Mouse (Mus musculus): ENCODE measurements at regions not wholly inside any gene's neighbourhood (a gene's known extent, or its start where the extent isn't known, plus 50 kb on each side); places are given as distances from the start of the nearest gene placed in this dataset.

- TF ChIP-seq EP300 (IDR thresholded peaks at IDR 0.05; ENCODE audit: low read depth) (no peak), CTCF (IDR thresholded peaks at IDR 0.05; ENCODE audit: low read depth) (no peak)
- no peaks in the 10 kb centered on the region for H3K27me3 ChIP-seq (ENCODE audit: control insufficient read depth, insufficient read depth, low read length)
- H3K9me3 ChIP-seq (replicated peaks; ENCODE audit: control insufficient read depth, low read length), result no peaks in the 10 kb centered on the region
- peak overlapping the region; percentile 12 for H3K27ac ChIP-seq (ENCODE audit: low read depth)
- no peak overlapping the region for H3K4me3 ChIP-seq (ENCODE audit: low read depth, low read length)
- H3K9ac ChIP-seq (replicated peaks; ENCODE audit: low read depth, low read length), result no peak overlapping the region
- H3K4me1 ChIP-seq (ENCODE audit: control insufficient read depth, insufficient read depth), result no peaks in the 10 kb centered on the region
- DNase-seq (ENCODE audit: low spot score) (no peak), ATAC-seq (ENCODE audit: insufficient read depth, low read depth) (no peak)
- no peak overlapping the region for H3K4me2 ChIP-seq (ENCODE audit: low read depth, low read length)
- 46% methylated on average over 3 of the region's 3 CpGs for WGBS
- H3K36me3 ChIP-seq (replicated peaks; ENCODE audit: control insufficient read depth, insufficient read depth, low read length), result no peaks in the 10 kb centered on the region
Measured at GRCm38 (mm10) chr3:54475879-54476278, 115.0 kb downstream of the Postn start.

- 55% methylated on average over 4 of the region's 4 CpGs for WGBS
- no peaks in the 10 kb centered on the region for H3K36me3 ChIP-seq (replicated peaks; ENCODE audit: control insufficient read depth, insufficient read depth, low read length)
- peak; percentile 67; the same call in 1 of the 2 replicates for ATAC-seq (ENCODE audit: insufficient read depth, low read depth)
- H3K4me2 ChIP-seq (ENCODE audit: low read depth, low read length), result no peak overlapping the region
- no peaks in the 10 kb centered on the region for H3K4me1 ChIP-seq (ENCODE audit: control insufficient read depth, insufficient read depth)
- peak; percentile 35 for DNase-seq (ENCODE audit: low spot score)
- TF ChIP-seq EP300 (IDR thresholded peaks at IDR 0.05; ENCODE audit: low read depth), result no peak
- TF ChIP-seq CTCF (IDR thresholded peaks at IDR 0.05; ENCODE audit: low read depth), result no peak
- H3K9ac ChIP-seq (replicated peaks; ENCODE audit: low read depth, low read length), result no peak overlapping the region
- no peaks in the 10 kb centered on the region for H3K9me3 ChIP-seq (replicated peaks; ENCODE audit: control insufficient read depth, low read length)
- peak overlapping the region; percentile 41; the same call in 1 of the 2 replicates for H3K27ac ChIP-seq (ENCODE audit: low read depth)
- no peak overlapping the region for H3K4me3 ChIP-seq (ENCODE audit: low read depth, low read length)
- H3K27me3 ChIP-seq (ENCODE audit: control insufficient read depth, insufficient read depth, low read length), result no peaks in the 10 kb centered on the region
Measured at GRCm38 (mm10) chr3:54477986-54478385, 117.1 kb downstream of the Postn start.

- 48% methylated on average over 6 of the region's 6 CpGs for WGBS
- ATAC-seq (ENCODE audit: insufficient read depth, low read depth), result 0 out of 2 replicates have a peak, but pooled peaks have one; percentile 55
- no peak overlapping the region for H3K4me2 ChIP-seq (ENCODE audit: low read depth, low read length)
- no peaks in the 10 kb centered on the region for H3K27me3 ChIP-seq (ENCODE audit: control insufficient read depth, insufficient read depth, low read length)
- no peak for DNase-seq (ENCODE audit: low spot score)
- no peaks in the 10 kb centered on the region for H3K36me3 ChIP-seq (replicated peaks; ENCODE audit: control insufficient read depth, insufficient read depth, low read length)
- H3K4me1 ChIP-seq (ENCODE audit: control insufficient read depth, insufficient read depth), result no peaks in the 10 kb centered on the region
- TF ChIP-seq CTCF (IDR thresholded peaks at IDR 0.05; ENCODE audit: low read depth), result no peak
- TF ChIP-seq EP300 (IDR thresholded peaks at IDR 0.05; ENCODE audit: low read depth), result no peak
- H3K27ac ChIP-seq (ENCODE audit: low read depth), result 0 out of 2 replicates have a peak overlapping the region, but pooled peaks have one; percentile 28
- no peak overlapping the region for H3K4me3 ChIP-seq (ENCODE audit: low read depth, low read length)
- H3K9me3 ChIP-seq (replicated peaks; ENCODE audit: control insufficient read depth, low read length), result no peaks in the 10 kb centered on the region
- H3K9ac ChIP-seq (replicated peaks; ENCODE audit: low read depth, low read length), result no peak overlapping the region
Measured at GRCm38 (mm10) chr3:54480251-54480650, 119.3 kb downstream of the Postn start.

DNA sequence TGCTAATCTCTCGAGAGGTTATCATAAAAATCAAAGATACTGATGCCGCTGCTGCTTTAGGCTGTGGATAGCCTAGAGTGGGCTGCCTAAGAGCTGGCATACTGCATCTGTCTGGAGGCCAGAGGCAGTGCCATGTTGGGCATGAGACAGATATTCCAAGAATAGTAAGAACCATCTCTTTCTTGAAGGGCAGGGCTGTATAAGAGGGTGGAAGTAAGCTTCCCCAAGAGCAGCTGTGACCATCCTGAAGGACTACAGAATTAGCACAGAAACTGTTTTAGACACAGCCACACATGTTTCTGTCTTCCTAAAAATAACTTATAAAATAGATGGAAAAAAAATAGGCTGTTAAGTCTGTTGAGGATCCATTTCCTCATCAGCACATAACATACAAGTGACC, 126.4 kb downstream of the Postn start:
- Histone ChIP-seq H3K27ac (ENCODE audit: low read depth) (no peak overlapping the region), H3K4me3 (ENCODE audit: low read depth, low read length) (no peak overlapping the region), H3K36me3 (replicated peaks; ENCODE audit: control insufficient read depth, insufficient read depth, low read length) (no peaks in the 10 kb centered on the region), H3K4me2 (ENCODE audit: low read depth, low read length) (no peak overlapping the region), H3K4me1 (ENCODE audit: control insufficient read depth, insufficient read depth) (no peaks in the 10 kb centered on the region), H3K27me3 (ENCODE audit: control insufficient read depth, insufficient read depth, low read length) (no peaks in the 10 kb centered on the region), H3K9ac (replicated peaks; ENCODE audit: low read depth, low read length) (no peak overlapping the region), H3K9me3 (replicated peaks; ENCODE audit: control insufficient read depth, low read length) (no peaks in the 10 kb centered on the region)
- DNase-seq (ENCODE audit: low spot score), result no peak
- no peak for ATAC-seq (ENCODE audit: insufficient read depth, low read depth)
- WGBS, result 86% methylated on average over 2 of the region's 2 CpGs
- TF ChIP-seq CTCF (IDR thresholded peaks at IDR 0.05; ENCODE audit: low read depth) (no peak), EP300 (IDR thresholded peaks at IDR 0.05; ENCODE audit: low read depth) (no peak)

DNA sequence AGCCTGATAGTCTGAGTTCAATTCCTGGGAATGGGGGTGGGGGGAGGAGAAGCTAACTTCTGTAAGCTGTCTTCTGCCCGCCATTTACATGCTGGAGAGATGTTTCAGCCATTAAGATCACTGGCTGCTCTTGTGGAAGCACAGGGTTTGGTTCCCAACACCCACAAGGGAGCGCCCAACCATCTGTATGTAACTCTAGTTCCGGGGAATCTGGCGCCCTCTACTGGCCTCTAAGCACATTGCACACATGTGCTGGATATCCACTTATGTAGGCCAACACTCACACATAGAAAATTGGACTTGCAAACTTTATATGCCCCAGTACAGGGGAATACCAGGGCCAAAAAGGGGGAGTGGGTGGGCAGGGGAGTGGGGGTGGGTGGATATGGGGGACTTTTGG, 126.9 kb downstream of the Postn start:
- no peaks in the 10 kb centered on the region for H3K36me3 ChIP-seq (replicated peaks; ENCODE audit: control insufficient read depth, insufficient read depth, low read length)
- DNase-seq (ENCODE audit: low spot score), result no peak
- H3K27me3 ChIP-seq (ENCODE audit: control insufficient read depth, insufficient read depth, low read length), result no peaks in the 10 kb centered on the region
- no peak overlapping the region for H3K27ac ChIP-seq (ENCODE audit: low read depth)
- WGBS, result 67% methylated on average over 4 of the region's 4 CpGs
- H3K9ac ChIP-seq (replicated peaks; ENCODE audit: low read depth, low read length), result no peak overlapping the region
- no peak overlapping the region for H3K4me2 ChIP-seq (ENCODE audit: low read depth, low read length)
- no peak overlapping the region for H3K4me3 ChIP-seq (ENCODE audit: low read depth, low read length)
- TF ChIP-seq EP300 (IDR thresholded peaks at IDR 0.05; ENCODE audit: low read depth) (no peak), CTCF (IDR thresholded peaks at IDR 0.05; ENCODE audit: low read depth) (peak; percentile 17; the same call in 1 of the 2 replicates)
- no peaks in the 10 kb centered on the region for H3K4me1 ChIP-seq (ENCODE audit: control insufficient read depth, insufficient read depth)
- ATAC-seq (ENCODE audit: insufficient read depth, low read depth), result no peak
- H3K9me3 ChIP-seq (replicated peaks; ENCODE audit: control insufficient read depth, low read length), result no peaks in the 10 kb centered on the region

DNA sequence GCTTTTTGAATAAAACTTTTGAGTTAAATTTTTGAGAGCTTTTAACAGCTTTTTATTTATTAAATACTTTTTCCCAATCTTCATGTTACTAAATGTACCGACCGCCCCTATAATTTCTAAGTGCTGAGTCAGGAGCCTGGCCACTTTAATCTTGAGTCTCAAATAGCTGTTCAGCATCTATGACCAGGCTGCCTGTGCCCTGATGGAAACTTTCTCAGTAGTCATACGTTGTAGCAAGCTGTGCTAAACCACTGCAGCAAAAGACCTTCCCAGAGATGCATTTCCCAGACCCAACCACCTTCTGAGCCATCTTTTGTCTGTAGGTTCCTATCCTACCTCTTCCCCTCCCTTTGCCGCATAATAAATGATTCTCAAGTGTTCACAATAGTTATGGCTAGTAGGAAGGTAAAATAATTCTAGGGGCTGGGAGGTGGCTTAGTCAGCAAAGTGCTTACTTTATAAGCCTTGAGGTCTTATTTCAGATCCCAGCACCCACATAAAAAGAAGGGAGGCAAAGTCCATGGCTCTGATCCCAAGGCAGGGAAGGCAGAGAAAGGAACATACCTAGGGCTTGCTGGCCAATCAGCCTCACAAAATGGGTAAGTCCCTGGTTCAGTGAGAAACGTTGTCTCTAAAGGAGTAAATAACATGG, 129.5 kb downstream of the Postn start:
- Histone ChIP-seq H3K4me1 (ENCODE audit: control insufficient read depth, insufficient read depth) (no peaks in the 10 kb centered on the region), H3K36me3 (replicated peaks; ENCODE audit: control insufficient read depth, insufficient read depth, low read length) (no peaks in the 10 kb centered on the region), H3K27me3 (ENCODE audit: control insufficient read depth, insufficient read depth, low read length) (no peaks in the 10 kb centered on the region), H3K4me2 (ENCODE audit: low read depth, low read length) (no peak overlapping the region), H3K9me3 (replicated peaks; ENCODE audit: control insufficient read depth, low read length) (no peaks in the 10 kb centered on the region), H3K27ac (ENCODE audit: low read depth) (no peak overlapping the region), H3K4me3 (ENCODE audit: low read depth, low read length) (no peak overlapping the region), H3K9ac (replicated peaks; ENCODE audit: low read depth, low read length) (no peak overlapping the region)
- no peak for TF ChIP-seq CTCF (IDR thresholded peaks at IDR 0.05; ENCODE audit: low read depth)
- TF ChIP-seq EP300 (IDR thresholded peaks at IDR 0.05; ENCODE audit: low read depth), result no peak
- ATAC-seq (ENCODE audit: insufficient read depth, low read depth), result no peak
- 82% methylated on average over 5 of the region's 5 CpGs for WGBS
- DNase-seq (ENCODE audit: low spot score), result no peak
